Mouse (Mus musculus): ENCODE data around the gene Rnf144a.
A peak's percentile ranks its signal among the peaks of the same experiment; 100 is the strongest.

The Rnf144a gene

DNA sequence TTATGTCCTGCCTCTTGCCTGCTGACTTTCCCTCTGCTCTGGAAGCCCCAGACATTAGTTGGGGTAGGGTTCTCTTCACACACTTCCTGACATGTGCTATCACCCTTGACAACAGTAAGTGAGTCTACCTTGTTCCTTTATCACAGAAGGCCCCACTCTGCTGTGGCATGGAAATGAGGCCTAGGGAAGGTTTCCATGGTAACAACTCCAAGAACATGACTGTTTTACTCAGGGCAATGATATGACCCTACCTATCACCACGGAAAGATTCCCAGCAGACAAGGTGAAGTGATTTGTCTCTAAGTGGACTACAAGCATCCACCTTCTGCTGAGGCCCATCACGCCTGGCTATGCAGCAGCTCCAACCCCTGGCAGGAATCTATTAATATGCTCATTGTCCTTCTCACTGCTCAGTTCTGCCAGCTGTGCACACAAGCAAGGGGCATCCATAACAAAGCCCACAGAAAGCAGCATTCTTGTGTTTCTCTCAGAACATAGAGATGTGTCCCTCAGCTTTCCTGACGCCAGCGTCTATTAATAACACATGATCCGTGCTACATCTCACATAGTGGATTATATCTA lies 91.2 kb downstream of the Rnf144a start:
- no peak for DNase-seq (ENCODE audit: low read depth, low spot score)

DNA sequence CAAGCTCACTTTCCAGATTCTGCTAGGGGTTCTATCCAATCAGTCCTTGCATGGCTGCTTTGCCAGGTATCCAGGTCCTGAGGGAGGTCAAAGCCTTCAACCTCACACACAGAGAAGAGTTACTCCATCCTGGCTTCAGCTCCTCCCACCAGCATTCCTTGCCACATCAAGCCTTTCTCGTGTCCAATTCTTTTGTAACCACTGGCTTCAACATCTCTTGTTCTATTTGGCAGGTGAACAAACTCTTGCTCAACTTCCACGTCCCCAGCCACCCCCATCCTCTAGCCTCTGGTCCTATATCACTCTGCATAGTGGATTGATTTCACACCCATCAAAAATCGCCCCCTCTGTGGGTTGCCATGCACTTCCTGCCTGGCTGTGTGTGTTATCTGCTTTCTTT lies 98.8 kb downstream of the Rnf144a start:
- no peak for DNase-seq (ENCODE audit: low read depth, low spot score)

DNA sequence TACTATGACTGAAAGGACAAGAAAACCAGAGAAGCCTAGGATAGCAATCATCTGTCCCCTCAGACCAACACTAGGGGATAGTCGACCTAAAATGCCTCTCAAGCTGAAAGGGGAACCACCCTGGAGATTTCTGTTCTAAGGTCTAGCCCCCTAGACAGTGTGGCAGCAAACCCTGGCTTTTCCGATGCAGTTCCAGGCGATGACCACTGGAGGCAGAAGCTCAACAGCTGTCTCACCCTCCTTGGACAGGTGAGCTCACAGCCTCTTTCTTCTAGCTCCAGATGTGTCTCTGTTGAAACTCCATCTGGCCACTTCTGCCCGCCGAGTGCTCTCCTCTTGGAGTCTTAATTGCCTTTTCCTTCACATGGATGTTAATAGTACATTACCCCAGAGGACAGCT lies 100.1 kb downstream of the Rnf144a start:
- DNase-seq (ENCODE audit: low read depth, low spot score): peak; percentile 55

DNA sequence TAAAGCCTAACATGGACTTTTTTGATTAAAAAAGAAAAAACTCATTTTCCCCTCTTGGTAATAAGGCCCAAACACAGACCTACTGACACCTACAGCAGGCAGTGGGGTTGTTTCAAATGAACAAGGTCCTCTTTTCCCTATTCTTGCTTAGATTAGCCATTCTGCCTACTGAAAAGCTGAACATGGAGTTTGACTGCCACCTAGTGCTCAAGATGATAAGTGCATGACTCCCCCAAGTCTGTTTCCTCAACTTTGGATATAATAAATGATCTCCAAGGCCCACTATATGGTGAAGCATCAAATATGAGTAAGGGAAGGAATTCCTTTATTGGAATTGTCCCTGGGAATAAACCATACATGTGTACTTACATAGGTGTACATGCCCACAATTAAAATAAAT lies 103.5 kb downstream of the Rnf144a start:
- peak; percentile 63 for DNase-seq (ENCODE audit: low read depth, low spot score)

DNA sequence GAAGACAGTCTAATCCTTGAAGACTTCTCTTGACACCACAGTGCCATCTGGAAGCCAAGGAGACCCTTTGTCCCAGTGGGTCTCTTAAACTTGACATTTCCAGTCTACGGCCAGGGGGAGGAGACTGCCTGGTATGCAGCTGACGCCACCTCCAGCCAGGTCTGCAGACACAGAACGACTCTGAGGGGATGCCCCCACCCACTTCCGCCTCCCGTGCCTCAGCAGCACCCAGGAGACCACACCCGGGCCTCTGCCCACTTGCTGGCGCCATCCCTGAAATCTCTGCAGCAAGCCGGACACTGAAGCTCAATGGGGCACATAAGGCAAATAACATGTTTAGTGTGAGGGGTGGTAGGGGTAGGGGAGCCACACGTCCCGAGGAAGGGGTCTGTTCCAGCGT lies 104.8 kb downstream of the Rnf144a start:
- DNase-seq (ENCODE audit: low read depth, low spot score): no peak

DNA sequence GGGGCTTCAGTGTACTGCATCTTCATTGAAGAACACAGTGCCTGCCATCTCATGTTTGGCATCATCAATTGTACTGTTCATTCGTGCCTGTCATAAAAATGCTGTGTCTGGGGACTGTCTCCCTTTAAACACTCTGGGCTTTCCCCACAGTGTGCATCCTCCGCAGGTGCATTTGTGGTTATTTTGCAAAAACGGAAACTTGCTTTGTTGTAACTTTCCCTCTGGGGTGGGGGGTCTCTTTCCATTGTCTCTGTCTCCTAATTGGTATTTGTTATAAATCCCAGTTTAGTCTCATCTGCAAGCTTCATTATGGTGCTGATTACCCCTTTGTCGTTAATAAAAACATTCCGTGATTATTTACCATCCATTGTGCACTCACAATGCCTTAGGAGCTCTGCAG lies 112.2 kb downstream of the Rnf144a start:
- no peak for DNase-seq (ENCODE audit: low read depth, low spot score)

DNA sequence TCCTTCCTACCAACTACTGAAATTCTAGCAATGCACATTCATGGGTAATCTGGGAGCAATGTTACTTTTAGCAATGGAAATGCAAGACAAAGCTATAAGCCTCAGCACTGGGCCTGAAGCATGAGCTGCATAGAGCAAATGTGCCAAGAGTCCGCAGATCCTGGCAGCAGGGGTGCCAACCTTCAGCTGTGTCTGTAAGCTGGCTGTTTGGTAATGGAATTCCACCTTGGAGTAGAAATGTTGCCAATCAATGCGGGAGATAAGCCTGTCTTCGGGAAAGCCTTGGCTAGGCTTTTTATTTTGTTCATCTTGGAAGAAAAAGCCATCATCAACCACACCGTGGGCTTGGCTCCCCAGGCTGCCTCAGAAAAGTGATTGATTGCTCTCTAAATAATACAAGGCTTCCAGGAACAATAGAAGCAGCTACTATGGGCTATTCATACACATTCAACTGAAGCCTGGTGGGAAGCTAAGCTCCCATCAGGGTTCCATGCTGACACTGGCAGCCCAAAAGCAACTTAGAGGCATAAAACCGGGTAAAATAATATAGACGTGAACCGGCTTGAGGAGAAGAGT lies 115.5 kb downstream of the Rnf144a start:
- DNase-seq (ENCODE audit: low read depth, low spot score): no peak

DNA sequence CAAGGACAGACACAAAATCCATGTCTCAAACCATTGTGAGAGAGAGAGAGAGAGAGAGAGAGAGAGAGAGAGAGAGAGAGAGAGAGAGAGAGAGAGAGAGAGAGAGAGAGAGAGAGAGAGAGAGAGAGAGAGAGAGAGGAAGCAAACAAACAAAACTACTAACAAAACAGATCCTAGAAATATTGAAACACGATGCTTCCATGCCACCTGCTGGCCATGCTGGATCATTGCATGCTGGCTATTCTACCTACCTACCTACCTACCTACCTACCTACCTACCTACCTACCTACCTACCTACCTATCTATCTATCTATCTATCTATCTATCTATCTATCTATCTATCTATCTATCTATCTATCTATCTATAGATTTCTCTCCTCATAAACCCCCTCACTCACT lies 119.1 kb downstream of the Rnf144a start:
- peak; percentile 13 for DNase-seq (ENCODE audit: low read depth, low spot score)

DNA sequence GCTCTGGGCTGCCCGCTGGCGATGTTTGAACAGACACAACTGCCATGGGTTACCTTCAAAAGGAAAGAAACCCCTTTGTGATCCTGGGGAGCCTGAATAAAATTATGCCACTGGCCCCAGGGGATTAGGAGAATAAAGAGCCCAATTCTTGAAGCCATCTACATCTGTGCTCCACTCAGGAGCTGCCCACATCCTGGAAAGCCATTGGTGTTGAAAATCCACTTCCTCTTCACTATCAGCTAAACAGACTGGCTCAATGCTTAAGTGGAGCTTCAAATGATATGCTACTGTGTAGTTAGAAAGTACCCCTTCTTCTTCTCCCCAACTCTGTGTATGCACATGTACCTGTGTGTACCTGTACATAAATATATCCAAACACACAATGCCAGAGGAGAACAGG lies 125.9 kb downstream of the Rnf144a start:
- no peak for DNase-seq (ENCODE audit: low read depth, low spot score)

DNA sequence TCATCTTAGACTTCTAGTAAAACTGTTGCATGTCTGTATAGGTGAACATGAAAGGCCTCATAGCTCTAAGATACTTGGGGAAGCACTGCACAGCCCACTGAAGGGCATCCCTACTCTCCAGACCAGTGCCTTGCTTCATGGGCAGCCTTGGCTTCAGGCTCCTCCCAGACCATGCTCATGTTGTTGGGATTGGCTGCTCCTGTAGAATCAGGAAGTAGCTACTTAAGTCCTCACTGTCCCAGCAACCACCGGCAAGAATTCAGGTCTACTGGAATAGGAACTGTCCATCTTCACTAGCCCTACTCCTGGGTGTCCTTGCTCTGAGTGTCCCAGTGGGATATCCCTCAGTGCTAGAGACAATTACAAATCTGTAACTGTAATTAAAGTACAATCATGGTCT lies 126.7 kb downstream of the Rnf144a start:
- DNase-seq (ENCODE audit: low read depth, low spot score): no peak

DNA sequence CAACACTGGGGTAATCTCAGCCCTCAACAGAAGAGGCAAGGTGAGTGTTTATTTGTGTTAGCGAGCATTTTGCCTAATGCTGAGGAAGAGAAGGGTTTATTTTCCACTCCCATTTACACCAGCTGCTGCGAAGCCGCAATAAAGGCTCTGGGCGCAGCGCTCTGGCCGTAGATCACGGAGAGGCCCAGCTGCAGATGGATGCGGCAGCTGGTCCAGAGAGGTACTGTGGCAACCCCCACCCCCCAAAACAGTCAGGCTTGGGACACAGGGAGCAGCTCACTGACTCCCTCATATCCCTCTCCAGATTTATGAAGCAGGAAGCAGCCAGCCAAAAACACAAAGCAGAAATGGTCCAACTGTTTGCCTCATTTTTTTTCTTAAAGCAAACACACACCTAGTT lies 129.1 kb downstream of the Rnf144a start:
- DNase-seq (ENCODE audit: low read depth, low spot score): peak; percentile 28

DNA sequence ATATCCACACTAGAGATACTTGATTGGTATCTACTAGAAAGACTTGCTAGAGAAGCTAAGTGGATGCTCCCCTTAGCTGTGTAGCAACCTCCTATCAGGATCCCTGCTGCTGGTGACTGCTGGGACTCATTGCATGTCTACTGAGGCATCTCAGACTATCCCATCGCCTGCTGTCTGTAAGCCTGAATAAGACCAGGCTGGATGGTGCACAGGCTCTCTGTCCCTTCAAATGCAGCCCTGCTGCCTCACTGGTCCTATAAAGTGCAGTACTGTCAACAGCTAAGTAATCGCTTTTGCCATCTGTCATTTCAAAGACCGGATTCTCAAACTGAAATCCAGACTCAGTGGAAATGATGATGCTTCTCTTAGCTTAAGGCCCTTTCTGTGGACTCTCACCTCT lies 129.6 kb downstream of the Rnf144a start:
- DNase-seq (ENCODE audit: low read depth, low spot score): peak; percentile 10

DNA sequence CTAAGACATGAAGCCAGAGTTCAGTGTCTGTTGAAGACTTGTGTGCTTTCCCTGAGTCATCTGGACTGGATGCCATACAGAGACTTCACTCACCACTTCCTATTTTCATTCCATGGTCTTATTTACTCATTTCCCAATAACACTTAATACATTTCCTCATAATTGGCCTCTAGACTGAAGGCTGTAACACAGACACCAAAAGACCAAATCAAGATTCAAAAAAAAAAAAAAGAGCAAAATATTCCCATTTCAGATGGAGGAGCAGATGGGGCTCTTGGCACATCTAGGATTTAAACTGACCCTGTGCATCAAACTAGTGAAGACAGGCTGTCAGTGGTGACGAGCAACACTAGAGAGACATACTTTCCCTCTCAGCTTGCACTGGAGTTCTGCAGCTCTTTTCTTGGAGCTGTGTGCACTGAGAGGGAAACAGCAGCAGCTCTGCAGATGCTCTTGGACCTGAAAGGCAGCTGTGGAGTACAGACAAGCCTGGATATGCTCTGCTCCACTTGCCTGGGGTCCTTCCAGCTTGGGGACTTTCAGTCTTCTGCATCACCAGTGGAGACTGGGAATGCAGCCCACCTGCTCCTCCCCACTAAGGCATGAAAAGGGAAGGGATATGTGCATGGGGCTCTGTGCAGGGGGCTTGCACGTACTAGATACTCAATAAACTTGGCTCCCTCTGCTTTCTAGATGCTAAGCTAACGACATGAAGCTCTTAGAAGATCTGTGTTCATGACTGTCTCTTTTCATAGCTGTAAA lies 134.2 kb downstream of the Rnf144a start:
- no peak for DNase-seq (ENCODE audit: low read depth, low spot score)

DNA sequence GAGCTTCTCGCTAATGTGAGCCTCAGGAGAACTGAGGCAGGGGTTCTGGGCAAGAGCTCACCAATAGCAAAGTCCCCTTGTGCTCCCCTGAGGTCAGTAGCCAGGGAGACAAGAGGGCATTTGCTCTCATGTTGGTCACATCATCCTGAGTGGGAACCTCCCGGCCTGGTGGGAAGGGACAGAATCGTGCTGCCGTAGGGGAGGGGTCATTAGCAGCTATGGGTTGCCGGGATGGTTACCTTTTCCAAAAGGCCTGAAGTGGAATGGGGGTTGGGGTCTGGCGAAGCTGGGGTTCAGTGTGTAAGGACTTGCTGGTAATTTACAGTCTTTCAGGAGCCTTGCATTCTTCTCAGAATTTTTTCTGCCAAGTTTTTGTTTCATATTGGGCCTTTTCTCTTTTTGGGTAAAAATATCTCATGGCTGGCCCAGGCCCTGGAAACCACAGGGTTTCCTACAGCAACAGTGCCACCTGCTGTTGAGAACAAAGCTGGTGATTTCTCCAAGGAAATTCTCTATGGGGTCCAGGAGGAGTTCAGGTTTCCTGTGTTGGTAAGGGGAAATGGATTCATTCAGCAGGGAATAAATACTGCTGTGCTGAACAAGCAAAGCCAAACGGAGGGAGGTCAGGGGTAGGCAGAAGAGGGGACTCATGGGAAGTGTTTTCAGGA lies 137.9 kb downstream of the Rnf144a start:
- peak; percentile 76 for DNase-seq (ENCODE audit: low read depth, low spot score)

DNA sequence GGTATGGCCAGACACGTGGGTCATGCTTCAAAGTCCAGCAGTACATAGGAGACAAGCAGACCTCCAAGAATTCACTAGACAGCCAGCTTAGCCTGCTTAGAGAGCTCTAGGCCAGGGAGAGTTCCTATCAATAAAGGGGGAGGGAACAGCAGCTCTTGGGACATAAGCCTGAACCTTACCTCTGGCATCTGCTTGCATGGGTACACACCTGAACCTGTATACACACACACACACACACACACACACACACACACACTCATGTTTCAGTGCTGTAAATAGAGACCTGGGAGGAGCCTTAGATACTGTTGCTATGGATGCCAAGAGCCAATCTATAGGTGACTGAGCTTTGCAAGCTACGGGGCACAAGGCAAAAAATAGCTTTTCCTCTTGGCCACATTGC lies 138.5 kb downstream of the Rnf144a start:
- DNase-seq (ENCODE audit: low read depth, low spot score): no peak

All from forelimb bud, embryonic 11.5 days (tissue).